Mouse (Mus musculus): ENCODE data around the gene Pkp3. TPM values are rescaled to one million over a fixed set of nuclear protein-coding genes. Genes with fewer than 3 reads are reported as not detected.

Pkp3 gene
- polyA plus RNA-seq, 1 experiment from 2014 or later, result 15.2 TPM

GRCm38 (mm10) chr7:141046931-141047580 is 31.0 kb upstream of the Pkp3 start:
- 61% methylated on average over 6 of the region's 6 CpGs for WGBS
- H3K36me3 ChIP-seq, result no peaks in the 10 kb centered on the region
- H3K4me3 ChIP-seq, result no peak overlapping the region
- H3K4me1 ChIP-seq, result peaks cover 15% of the 10 kb centered on the region
- H3K27me3 ChIP-seq, result no peaks in the 10 kb centered on the region
- no peaks in the 10 kb centered on the region for H3K9me3 ChIP-seq
- H3K4me2 ChIP-seq, result peak overlapping the region; percentile 64
- H3K27ac ChIP-seq, result peak overlapping the region; percentile 91
- H3K9ac ChIP-seq, result peak overlapping the region; percentile 29; the same call in 1 of the 2 replicates
- ATAC-seq (ENCODE audit: borderline replicate concordance, extremely low read depth, low FRiP score, low TSS enrichment), result 0 out of 2 replicates have a peak, but pooled peaks have one; percentile 0

- WGBS, result 4% methylated on average over 15 of the region's 19 CpGs
- no peaks in the 10 kb centered on the region for H3K9me3 ChIP-seq
- H3K27ac ChIP-seq, result peak overlapping the region; percentile 94
- peak overlapping the region; percentile 29 for H3K9ac ChIP-seq
- peak; percentile 95 for ATAC-seq (ENCODE audit: borderline replicate concordance, extremely low read depth, low FRiP score, low TSS enrichment)
- H3K4me1 ChIP-seq, result peaks cover 12% of the 10 kb centered on the region
- H3K36me3 ChIP-seq, result no peaks in the 10 kb centered on the region
- peak overlapping the region; percentile 29 for H3K4me3 ChIP-seq
- no peaks in the 10 kb centered on the region for H3K27me3 ChIP-seq
- H3K4me2 ChIP-seq, result peak overlapping the region; percentile 64
Observed at GRCm38 (mm10) chr7:141047581-141048225, 30.3 kb upstream of the Pkp3 start.

- Histone ChIP-seq H3K9me3 (no peaks in the 10 kb centered on the region), H3K4me3 (peak overlapping the region; percentile 29), H3K27me3 (no peaks in the 10 kb centered on the region), H3K4me1 (peaks cover 12% of the 10 kb centered on the region), H3K4me2 (peak overlapping the region; percentile 64), H3K9ac (no peak overlapping the region), H3K27ac (peak overlapping the region; percentile 94), H3K36me3 (no peaks in the 10 kb centered on the region)
- 9% methylated on average over 21 of the region's 21 CpGs for WGBS
- ATAC-seq (ENCODE audit: borderline replicate concordance, extremely low read depth, low FRiP score, low TSS enrichment), result peak; percentile 88
Observed at GRCm38 (mm10) chr7:141048226-141049218, 29.5 kb upstream of the Pkp3 start.

DNA sequence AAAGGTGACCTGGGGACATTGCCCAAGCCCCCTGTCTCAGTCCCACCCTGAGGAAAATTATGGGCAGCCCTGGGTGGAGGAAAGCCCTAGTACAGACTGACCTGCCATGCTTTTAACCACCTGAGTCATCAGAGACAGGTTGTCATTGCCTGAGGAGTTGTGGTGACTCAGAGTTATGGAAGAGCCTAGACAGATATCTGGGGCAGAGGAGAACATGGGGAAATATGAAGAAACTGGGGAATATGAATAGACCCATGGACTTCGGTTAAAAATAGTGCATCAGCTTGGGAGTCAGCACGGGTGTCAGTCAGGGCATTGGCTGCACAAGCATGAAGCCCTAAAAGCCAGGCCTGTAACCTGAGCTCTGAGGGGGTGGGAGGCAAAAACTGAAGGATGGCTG is 28.7 kb upstream of the Pkp3 start:
- Histone ChIP-seq H3K27ac (no peak overlapping the region), H3K27me3 (no peaks in the 10 kb centered on the region), H3K9me3 (no peaks in the 10 kb centered on the region), H3K36me3 (no peaks in the 10 kb centered on the region), H3K4me1 (peaks cover 12% of the 10 kb centered on the region), H3K4me2 (no peak overlapping the region), H3K9ac (no peak overlapping the region), H3K4me3 (no peak overlapping the region)
- 58% methylated on average over 2 of the region's 2 CpGs for WGBS
- no peak for ATAC-seq (ENCODE audit: borderline replicate concordance, extremely low read depth, low FRiP score, low TSS enrichment)

DNA sequence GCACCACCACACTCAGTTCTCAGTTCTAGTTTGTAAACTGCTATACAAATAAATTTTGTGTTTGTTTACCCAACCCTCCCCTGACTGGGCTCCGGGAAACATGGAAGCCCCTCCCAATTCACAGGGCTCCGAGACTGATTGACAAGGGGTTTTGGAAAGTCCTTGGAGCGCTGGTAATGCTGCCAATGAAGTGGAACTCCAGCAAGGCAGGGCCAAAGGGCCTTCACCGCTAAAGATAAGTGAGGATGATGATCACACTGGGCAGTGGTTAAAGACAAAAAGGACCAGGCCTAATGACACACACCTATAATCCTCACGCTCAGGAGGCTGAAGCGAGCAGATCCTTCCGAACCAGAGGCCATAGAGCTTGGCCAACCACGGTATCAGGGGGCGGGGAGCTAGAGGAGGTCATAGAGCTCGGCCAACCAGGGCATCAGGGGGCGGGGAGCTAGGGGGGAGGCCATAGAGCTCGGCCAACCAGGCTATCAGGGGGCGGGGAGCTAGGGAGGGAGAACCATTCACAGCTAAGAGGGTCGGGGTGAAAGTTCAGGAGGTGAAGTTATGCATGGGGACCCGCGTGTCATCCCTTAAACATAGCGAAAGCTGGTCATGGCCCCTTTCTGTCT is 26.8 kb upstream of the Pkp3 start:
- H3K9ac ChIP-seq, result no peak overlapping the region
- no peaks in the 10 kb centered on the region for H3K27me3 ChIP-seq
- H3K36me3 ChIP-seq, result no peaks in the 10 kb centered on the region
- H3K4me3 ChIP-seq, result no peak overlapping the region
- H3K9me3 ChIP-seq, result no peaks in the 10 kb centered on the region
- no peak for ATAC-seq (ENCODE audit: borderline replicate concordance, extremely low read depth, low FRiP score, low TSS enrichment)
- no peak overlapping the region for H3K27ac ChIP-seq
- H3K4me1 ChIP-seq, result peaks cover 12% of the 10 kb centered on the region
- H3K4me2 ChIP-seq, result no peak overlapping the region
- WGBS, result 44% methylated on average over 17 of the region's 17 CpGs

GRCm38 (mm10) chr7:141052016-141052415 is 26.0 kb upstream of the Pkp3 start:
- Histone ChIP-seq H3K9ac (no peak overlapping the region), H3K36me3 (no peaks in the 10 kb centered on the region), H3K27ac (no peak overlapping the region), H3K4me1 (peaks cover 11% of the 10 kb centered on the region), H3K4me2 (no peak overlapping the region), H3K27me3 (no peaks in the 10 kb centered on the region), H3K4me3 (no peak overlapping the region), H3K9me3 (no peaks in the 10 kb centered on the region)
- WGBS, result 76% methylated on average over 4 of the region's 4 CpGs
- no peak for ATAC-seq (ENCODE audit: borderline replicate concordance, extremely low read depth, low FRiP score, low TSS enrichment)

GRCm38 (mm10) chr7:141052421-141052820 is 25.6 kb upstream of the Pkp3 start:
- H3K27ac ChIP-seq, result no peak overlapping the region
- 75% methylated on average over 2 of the region's 2 CpGs for WGBS
- H3K9me3 ChIP-seq, result no peaks in the 10 kb centered on the region
- H3K4me1 ChIP-seq, result peaks cover 7% of the 10 kb centered on the region
- no peak overlapping the region for H3K9ac ChIP-seq
- no peaks in the 10 kb centered on the region for H3K36me3 ChIP-seq
- H3K4me3 ChIP-seq, result no peak overlapping the region
- no peak for ATAC-seq (ENCODE audit: borderline replicate concordance, extremely low read depth, low FRiP score, low TSS enrichment)
- H3K4me2 ChIP-seq, result no peak overlapping the region
- H3K27me3 ChIP-seq, result no peaks in the 10 kb centered on the region

- WGBS, result 75% methylated on average over 4 of the region's 4 CpGs
- no peak for ATAC-seq (ENCODE audit: borderline replicate concordance, extremely low read depth, low FRiP score, low TSS enrichment)
Observed at GRCm38 (mm10) chr7:141055785-141056184, 22.2 kb upstream of the Pkp3 start.

DNA sequence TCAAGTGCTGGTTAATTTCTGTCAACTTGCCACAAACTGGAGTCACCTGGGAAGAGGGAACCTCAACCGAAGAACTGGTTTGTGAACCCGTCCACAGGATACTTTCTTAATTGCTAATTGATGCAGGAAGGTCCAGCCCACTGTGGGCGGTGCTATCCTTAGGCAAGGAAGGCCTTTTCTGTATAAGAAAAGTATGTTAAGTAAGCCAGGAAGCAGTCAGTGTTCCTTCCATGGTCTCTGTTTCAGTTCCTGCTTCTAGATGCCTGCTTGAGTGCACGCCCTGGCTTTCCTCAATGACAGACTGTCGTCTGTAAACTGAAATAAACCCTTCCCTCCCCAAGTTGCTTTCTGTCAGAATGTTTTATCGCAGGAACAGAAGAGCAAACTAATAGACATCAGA is 21.0 kb upstream of the Pkp3 start:
- Histone ChIP-seq H3K4me1 (peaks cover 17% of the 10 kb centered on the region; the same call in 1 of the 2 replicates), H3K9ac (no peak overlapping the region), H3K27ac (no peak overlapping the region), H3K4me2 (no peak overlapping the region), H3K36me3 (no peaks in the 10 kb centered on the region), H3K27me3 (peaks cover 19% of the 10 kb centered on the region), H3K9me3 (no peaks in the 10 kb centered on the region), H3K4me3 (no peak overlapping the region)
- ATAC-seq (ENCODE audit: borderline replicate concordance, extremely low read depth, low FRiP score, low TSS enrichment), result no peak
- 83% methylated on average over 6 of the region's 6 CpGs for WGBS

More at GRCm38 (mm10) chr7:141055785-141056184, 22.2 kb upstream of the Pkp3 start:
- no peak overlapping the region for H3K4me2 ChIP-seq
- no peak overlapping the region for H3K9ac ChIP-seq
- H3K4me1 ChIP-seq, result peaks cover 8% of the 10 kb centered on the region; the same call in 1 of the 2 replicates
- H3K9me3 ChIP-seq, result no peaks in the 10 kb centered on the region
- no peaks in the 10 kb centered on the region for H3K36me3 ChIP-seq
- H3K27ac ChIP-seq, result no peak overlapping the region
- H3K4me3 ChIP-seq, result no peak overlapping the region
- peaks cover 9% of the 10 kb centered on the region for H3K27me3 ChIP-seq

GRCm38 (mm10) chr7:141057541-141057940 is 20.5 kb upstream of the Pkp3 start:
- H3K9me3 ChIP-seq, result no peaks in the 10 kb centered on the region
- no peaks in the 10 kb centered on the region for H3K36me3 ChIP-seq
- ATAC-seq (ENCODE audit: borderline replicate concordance, extremely low read depth, low FRiP score, low TSS enrichment), result no peak
- no peak overlapping the region for H3K4me2 ChIP-seq
- H3K9ac ChIP-seq, result no peak overlapping the region
- H3K4me3 ChIP-seq, result no peak overlapping the region
- peaks cover 17% of the 10 kb centered on the region; the same call in 1 of the 2 replicates for H3K4me1 ChIP-seq
- H3K27me3 ChIP-seq, result peaks cover 21% of the 10 kb centered on the region
- WGBS, result 91% methylated on average over 1 of the region's 1 CpGs
- no peak overlapping the region for H3K27ac ChIP-seq

DNA sequence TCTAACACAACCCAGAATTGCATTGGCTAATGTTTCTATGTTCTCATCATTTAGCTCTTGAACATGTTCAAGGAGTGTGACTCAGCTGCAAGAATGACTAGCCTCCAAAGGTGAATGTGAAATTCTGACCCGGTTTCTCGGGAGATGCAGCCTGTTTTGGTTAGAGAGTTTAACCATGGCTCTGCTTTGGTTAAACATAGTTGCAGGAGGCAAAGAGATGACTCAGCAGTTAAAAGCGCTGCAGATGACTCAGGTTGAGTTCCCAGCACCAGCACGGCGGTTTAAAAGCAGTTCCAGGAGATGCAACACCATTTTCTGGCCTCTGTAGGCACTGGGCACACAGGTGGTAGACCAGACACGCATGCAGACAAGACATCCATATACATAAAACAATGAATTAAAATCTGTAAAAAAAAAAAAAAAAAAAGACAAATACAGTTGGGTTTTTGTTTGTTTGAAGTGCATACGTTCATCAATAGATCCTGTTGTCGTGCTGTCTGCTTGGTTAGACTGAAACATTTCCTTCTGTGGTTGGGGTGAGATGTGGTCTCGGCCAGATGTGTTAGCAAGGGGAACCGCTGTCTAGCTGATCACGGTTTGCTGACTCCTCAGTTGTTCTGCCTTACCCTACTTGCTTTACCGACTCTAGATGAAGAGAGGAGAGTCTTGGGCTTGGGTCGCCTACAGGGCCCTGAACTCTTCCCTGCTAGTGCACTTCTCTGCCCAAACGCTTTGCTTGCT is 19.2 kb upstream of the Pkp3 start:
- Histone ChIP-seq H3K9me3 (no peaks in the 10 kb centered on the region), H3K9ac (no peak overlapping the region), H3K36me3 (no peaks in the 10 kb centered on the region), H3K4me1 (peaks cover 17% of the 10 kb centered on the region; the same call in 1 of the 2 replicates), H3K27me3 (peaks cover 21% of the 10 kb centered on the region), H3K4me2 (no peak overlapping the region), H3K27ac (no peak overlapping the region), H3K4me3 (no peak overlapping the region)
- 86% methylated on average over 14 of the region's 14 CpGs for WGBS
- ATAC-seq (ENCODE audit: borderline replicate concordance, extremely low read depth, low FRiP score, low TSS enrichment), result no peak

Data from lung, embryonic 15.5 days (tissue).